Comparison of ENCODE assay signal across 8 mouse cellular contexts in the genomic region with DNA sequence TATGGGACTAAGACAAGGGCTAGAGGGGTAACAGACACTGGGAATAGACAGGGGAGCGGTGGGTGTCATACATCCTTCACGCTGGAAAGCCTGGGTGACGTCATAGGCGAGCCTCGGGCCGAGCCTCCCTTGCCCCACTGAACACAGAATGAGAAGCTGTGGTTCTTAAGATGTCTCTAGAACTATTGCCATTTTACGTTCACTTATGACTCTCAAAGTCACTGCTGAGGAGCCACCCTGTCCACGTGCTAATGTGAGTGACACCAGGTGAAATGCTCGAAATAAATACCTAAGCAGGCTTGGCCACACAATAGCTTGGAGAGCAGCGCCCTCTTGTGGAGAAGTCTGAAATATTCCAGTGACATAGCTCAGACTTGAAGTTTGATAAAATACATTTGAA. TPM values are rescaled to one million over a fixed set of nuclear protein-coding genes. Genes with fewer than 3 reads are reported as not detected.
DNase-seq lines count a peak whose midpoint lies in the region; ATAC-seq and TF ChIP-seq lines count a peak whose summit lies in the region.

No protein-coding gene starts in this region.

- H3K27me3 ChIP-seq in forebrain, embryonic 13.5 days, result peaks cover 10% of the 10 kb centered on the region; the same call in 1 of the 2 replicates
- H3K27me3 ChIP-seq in liver, embryonic 15.5 days, result no peaks in the 10 kb centered on the region
- peaks cover 39% of the 10 kb centered on the region for H3K27me3 ChIP-seq in neural tube, embryonic 13.5 days
- H3K27me3 ChIP-seq in testis, adult 2 months (ENCODE audit: control insufficient read depth, insufficient read depth, low read length), result no peaks in the 10 kb centered on the region

- H3K9me3 ChIP-seq in forebrain, embryonic 13.5 days (replicated peaks), result no peaks in the 10 kb centered on the region
- no peaks in the 10 kb centered on the region for H3K9me3 ChIP-seq in liver, embryonic 15.5 days (replicated peaks)
- H3K9me3 ChIP-seq in neural tube, embryonic 13.5 days, result no peaks in the 10 kb centered on the region

- peak overlapping the region; percentile 36 for H3K4me3 ChIP-seq in forebrain, embryonic 13.5 days
- no peak overlapping the region for H3K4me3 ChIP-seq in liver, embryonic 15.5 days (replicated peaks)
- H3K4me3 ChIP-seq in neural tube, embryonic 13.5 days, result peak overlapping the region; percentile 38
- H3K4me3 ChIP-seq in testis, adult 2 months (ENCODE audit: control insufficient read depth, low read depth, low read length), result peak overlapping the region; percentile 63; the same call in 1 of the 2 replicates

- TF ChIP-seq CTCF in testis, adult 2 months (IDR thresholded peaks at IDR 0.05; ENCODE audit: control insufficient read depth, insufficient read depth, insufficient replicate concordance, low read depth, low read length), result 0 out of 2 replicates have a peak, but pooled peaks have one; percentile 31

- no peak for TF ChIP-seq POLR2A in testis, adult 2 months (IDR thresholded peaks at IDR 0.05; ENCODE audit: control insufficient read depth, low read depth, low read length)

- 13% methylated on average over 10 of the region's 10 CpGs for WGBS in forebrain, embryonic 13.5 days
- WGBS in liver, embryonic 15.5 days (ENCODE audit: insufficient replicate concordance), result 15% methylated on average over 10 of the region's 10 CpGs
- WGBS in neural tube, embryonic 13.5 days, result 18% methylated on average over 10 of the region's 10 CpGs

- no peak overlapping the region for H3K9ac ChIP-seq in forebrain, embryonic 13.5 days
- no peak overlapping the region for H3K9ac ChIP-seq in liver, embryonic 15.5 days
- peak overlapping the region; percentile 52; the same call in 1 of the 2 replicates for H3K9ac ChIP-seq in neural tube, embryonic 13.5 days

- 0 out of 2 replicates have a peak, but pooled peaks cover 2% of the 10 kb centered on the region for H3K4me1 ChIP-seq in forebrain, embryonic 13.5 days
- H3K4me1 ChIP-seq in liver, embryonic 15.5 days (replicated peaks), result no peaks in the 10 kb centered on the region; the same call in 1 of the 2 replicates
- H3K4me1 ChIP-seq in neural tube, embryonic 13.5 days (replicated peaks), result no peaks in the 10 kb centered on the region
- H3K4me1 ChIP-seq in testis, adult 2 months (ENCODE audit: control insufficient read depth, insufficient read depth, low read length), result peaks cover 2% of the 10 kb centered on the region; the same call in 1 of the 2 replicates

- no peak overlapping the region for H3K27ac ChIP-seq in forebrain, embryonic 13.5 days
- no peak overlapping the region for H3K27ac ChIP-seq in liver, embryonic 15.5 days (replicated peaks)
- no peak overlapping the region for H3K27ac ChIP-seq in neural tube, embryonic 13.5 days (replicated peaks)
- no peak overlapping the region for H3K27ac ChIP-seq in testis, adult 2 months (ENCODE audit: control insufficient read depth, insufficient read depth, low read depth, low read length)

- intact Hi-C loops in heart, postnatal 10 days (cut with DNase I), result loop anchor here (1.0 to 10.0 kb wide), 4 partner anchors 155 to 497 kb away; a partner anchor contains a TSS

- no peaks in the 10 kb centered on the region for H3K36me3 ChIP-seq in forebrain, embryonic 13.5 days (ENCODE audit: poor library complexity, severe bottlenecking)
- H3K36me3 ChIP-seq in liver, embryonic 15.5 days (replicated peaks), result no peaks in the 10 kb centered on the region
- H3K36me3 ChIP-seq in neural tube, embryonic 13.5 days, result no peaks in the 10 kb centered on the region
- H3K36me3 ChIP-seq in testis, adult 2 months (ENCODE audit: control insufficient read depth, insufficient read depth, low read length), result no peaks in the 10 kb centered on the region

- peak; percentile 58 to 67 for DNase-seq in CD8-positive naive resting alpha-beta T cell, adult 2 months (ENCODE audit: low read depth in 2 of 2, low spot score in 2 of 2)
- peak; percentile 58 for DNase-seq in c-Kit-positive CD71-negative TER-119-negative erythroid progenitor cells, embryonic 14.5 days (ENCODE audit: low read depth)
- peak; percentile 74 to 89 for DNase-seq in heart, postnatal 10 days
- peak; percentile 78 to 79 for DNase-seq in kidney, postnatal 4 days

- peak; percentile 90 for ATAC-seq in forebrain, embryonic 13.5 days
- ATAC-seq in liver, embryonic 15.5 days (ENCODE audit: insufficient read depth), result no peak
- ATAC-seq in neural tube, embryonic 13.5 days (ENCODE audit: low read depth), result peak; percentile 80

- H3K4me2 ChIP-seq in forebrain, embryonic 13.5 days, result peak overlapping the region; percentile 66
- H3K4me2 ChIP-seq in liver, embryonic 15.5 days, result peak overlapping the region; percentile 55
- peak overlapping the region; percentile 62 for H3K4me2 ChIP-seq in neural tube, embryonic 13.5 days

RNA-seq across cellular contexts. Expression of a gene that starts 21.7 kb away (rescaled TPM):
- polyA plus RNA-seq in forebrain, embryonic 13.5 days (2015; fragmentation: Nextera tagmentation; extraction: Ambion mirVana), result 0.08 and 0.10 TPM in 2 replicates
- under 1 TPM; 0.02 to 0.10 TPM for total RNA-seq in heart, postnatal 10 days (2021)
- polyA plus RNA-seq in liver, embryonic 15.5 days (2015; fragmentation: Nextera tagmentation; extraction: Ambion mirVana), result not detected in 2 replicates
- 0.08 and 0.10 TPM in 2 replicates for polyA plus RNA-seq in neural tube, embryonic 13.5 days (2015; fragmentation: Nextera tagmentation; extraction: Ambion mirVana)
- 0.19 and 0.32 TPM in 2 replicates for polyA plus RNA-seq in testis, adult 2 months (2012; rRNA removed)
